Mouse (Mus musculus) hematopoietic stem cell, adult 5-6 weeks (primary cell): ENCODE data around the gene Prr27. TPM values are rescaled to one million over a fixed set of nuclear protein-coding genes. Genes with fewer than 3 reads are reported as not detected.

Source experiments
- ATAC-seq, 2 experiments: fragments of 125-278 bp in 1 of 2; replicated peaks in 1 of 2; 2 replicates each; pipeline ENCODE4 v1.8.0; 2016 to 2017; ENCODE audit warnings: inconsistent platforms in 2 of 2, mild to moderate bottlenecking in 2 of 2, moderate number of reproducible peaks in 2 of 2, low read depth in 1 of 2, moderate TSS enrichment in 1 of 2; ENCODE audit not compliant: low FRiP score in 2 of 2, poor library complexity in 2 of 2, severe bottlenecking in 2 of 2, insufficient read depth in 1 of 2, low TSS enrichment in 1 of 2
- total RNA-seq: library from RNA; stranded (forward); fragments of 172-1452, 232-1000 nt; gene quantifications from 2 replicates; pipeline ENCODE4 v1.2.3, GENCODE M21; 2017

Prr27 gene
- not detected in 2 replicates for total RNA-seq

- no peak for ATAC-seq
Measured at GRCm38 (mm10) chr5:87825386-87825785, at the start of gene Prr27. Gene Prr27 (plus strand): TSS chr5:87825686.

GRCm38 (mm10) chr5:87782731-87783130 lies 42.8 kb upstream of the Prr27 start:
- ATAC-seq, result no peak

DNA sequence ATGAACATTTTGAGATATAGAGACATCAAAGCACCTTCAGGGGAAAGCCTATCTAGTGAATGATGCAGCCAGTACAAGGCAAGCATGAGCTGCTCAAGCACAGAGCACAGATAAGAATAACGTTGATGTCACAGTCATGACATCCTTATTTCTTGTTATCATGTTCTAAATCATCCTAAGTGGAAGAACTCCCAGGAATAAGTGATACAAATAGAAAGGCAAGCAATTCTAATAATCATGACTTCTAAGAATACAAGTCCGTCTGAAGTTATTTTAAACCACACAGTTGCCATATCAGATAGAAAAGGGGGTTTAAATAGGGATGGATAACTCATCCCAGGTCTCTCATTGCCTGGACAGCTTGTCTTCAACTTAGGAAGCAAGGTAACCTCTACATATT lies 17.7 kb upstream of the Prr27 start, which contains the start of gene Csn1s2b:
Csn1s2b (plus strand) TSS at position 301 of the 400 bp plus-strand sequence.
- ATAC-seq, result no peak

GRCm38 (mm10) chr5:87809253-87809652 lies 16.2 kb upstream of the Prr27 start:
- ATAC-seq, result no peak

DNA sequence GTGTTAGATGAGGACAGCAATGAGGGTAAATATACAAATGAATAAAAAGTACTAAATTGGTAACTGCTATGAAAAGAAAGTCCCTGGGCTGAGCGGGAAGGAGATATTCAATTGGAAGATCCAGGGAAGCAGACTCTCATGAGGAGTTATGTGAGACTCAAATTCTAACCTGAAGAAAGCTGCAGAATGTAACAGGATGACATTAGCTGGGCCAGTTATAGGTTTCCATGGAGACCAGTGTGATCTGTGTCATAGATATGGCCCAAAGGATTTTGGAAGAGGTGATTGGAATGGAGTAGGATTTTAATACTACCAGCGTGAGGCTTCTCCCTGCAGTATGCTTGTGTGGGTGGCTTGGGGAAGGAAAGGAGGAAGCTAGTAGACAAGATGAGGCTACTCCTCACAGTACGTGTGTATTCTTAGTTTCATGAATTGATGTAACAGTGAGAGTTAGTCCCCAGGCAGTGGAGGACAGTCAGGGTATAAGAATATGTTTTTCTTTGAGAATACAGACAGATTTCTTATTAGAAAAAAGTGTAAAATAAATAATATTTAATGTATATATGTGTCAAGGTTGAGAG lies 29.7 kb downstream of the Prr27 start:
- ATAC-seq, result no peak

DNA sequence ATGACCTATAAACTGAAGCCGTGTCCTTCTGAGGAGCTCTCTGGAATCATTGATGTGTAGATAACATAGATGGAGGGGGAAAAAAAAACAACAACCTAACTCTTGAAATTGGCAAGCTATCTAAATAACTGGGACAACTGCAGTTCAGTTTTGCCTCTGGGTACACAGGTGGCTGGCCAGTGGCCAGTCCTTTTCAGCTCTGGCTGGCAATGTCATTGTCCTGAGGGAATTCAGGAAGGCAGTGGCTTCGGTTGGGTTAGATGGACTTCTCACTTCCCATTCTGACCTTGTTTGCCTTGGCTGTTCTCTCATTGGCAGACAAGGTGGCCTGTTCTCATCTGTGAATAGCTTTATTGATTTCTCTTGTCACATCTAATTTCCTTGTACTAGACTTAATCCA lies 44.6 kb downstream of the Prr27 start:
- no peak for ATAC-seq

DNA sequence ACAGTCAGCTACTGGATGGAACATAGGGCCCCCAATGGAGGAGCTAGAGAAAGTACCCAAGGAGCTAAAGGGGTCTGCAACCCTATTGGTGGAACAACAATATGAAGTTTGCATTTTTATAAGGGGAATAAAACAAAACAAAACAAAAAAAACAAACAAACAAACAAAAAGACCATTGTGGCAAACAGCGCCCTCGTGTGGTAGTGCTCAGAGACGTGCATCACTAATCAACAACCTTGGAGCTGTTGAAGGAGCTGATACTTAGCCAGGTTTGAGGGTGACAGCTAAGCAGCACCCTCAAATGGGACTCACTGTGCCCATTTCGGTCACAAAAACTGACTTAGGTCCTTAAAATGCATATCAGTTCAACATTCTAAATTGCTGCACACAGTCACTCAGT lies 45.9 kb downstream of the Prr27 start:
- ATAC-seq, result no peak

DNA sequence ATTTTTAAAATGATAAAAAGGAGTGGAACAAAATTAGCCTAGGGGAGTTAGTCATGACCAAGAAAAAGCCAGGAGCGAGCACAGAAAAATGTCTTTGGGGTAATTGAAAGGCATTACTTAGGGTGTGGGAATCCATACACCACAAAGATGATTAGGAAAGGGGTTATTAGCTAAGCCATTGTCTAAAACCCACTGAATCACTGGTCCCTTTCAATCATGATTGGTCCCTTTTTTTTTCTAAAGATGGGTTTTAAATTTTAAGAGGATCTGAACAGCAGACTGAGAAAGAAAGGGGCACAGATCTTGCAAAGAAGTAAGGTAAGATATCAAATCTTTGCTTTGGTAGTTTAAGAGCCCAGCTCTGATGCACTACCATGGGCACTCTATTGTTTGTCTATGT lies 59.2 kb downstream of the Prr27 start, which contains the start of gene Odam:
Odam (plus strand) TSS at position 301 of the 400 bp plus-strand sequence.
- no peak for ATAC-seq

Other genes starting within 250 kb of the Prr27 start
- not detected in 2 replicates for gene Sult1e1, start 234.1 kb upstream of the Prr27 start, total RNA-seq
- gene Csn1s1, start 159.5 kb upstream of the Prr27 start, total RNA-seq, result not detected in 2 replicates
- not detected in 2 replicates for gene Csn2, start 126.1 kb upstream of the Prr27 start, total RNA-seq
- gene Csn1s2a, start 51.1 kb upstream of the Prr27 start, total RNA-seq, result not detected in 2 replicates
- not detected in 2 replicates for gene Csn1s2b, start 17.6 kb upstream of the Prr27 start, total RNA-seq
- gene Odam, start 59.3 kb downstream of the Prr27 start, total RNA-seq, result not detected in 2 replicates
- gene Csn3, start 99.9 kb downstream of the Prr27 start, total RNA-seq, result not detected in 2 replicates
- gene 2310003L06Rik, start 143.8 kb downstream of the Prr27 start, total RNA-seq, result not detected in 2 replicates
- gene Gm28434, start 143.8 kb downstream of the Prr27 start, total RNA-seq, result not detected in 2 replicates
- not detected in 2 replicates for gene Cabs1, start 153.8 kb downstream of the Prr27 start, total RNA-seq
- gene Smr3a, start 176.9 kb downstream of the Prr27 start, total RNA-seq, result not detected in 2 replicates